10 mouse cellular contexts compared by ENCODE assay signal in genomic region chr7:99565325-99565881, GRCm38 (mm10). TPM values are rescaled to one million over a fixed set of nuclear protein-coding genes. Genes with fewer than 3 reads are reported as not detected.
DNase-seq lines count a peak whose midpoint lies in the region; ATAC-seq and TF ChIP-seq lines count a peak whose summit lies in the region.
"Had no signal": no experiment of that assay in that cellular context is flagged by ENCODE, and none has a peak within 500 bp of the region (broad histone marks: within the 10 kb centered on the region; RNA-seq: fewer than 3 reads in every experiment).

No protein-coding gene starts in this region.

- DNase-seq in lung, embryonic 14.5 days: peak; percentile 62
- no peak for DNase-seq in lung, postnatal 25 days (ENCODE audit: low spot score)
- peak; percentile 39 for DNase-seq in forebrain, embryonic 14.5 days (ENCODE audit: low spot score)
- peak; percentile 45 to 68 for DNase-seq in kidney, postnatal 25 days
- no peak for DNase-seq in left cerebral cortex, postnatal 14 days (ENCODE audit: low spot score in 2 of 2)
- no peak for DNase-seq in ovary, adult 18-20 months (ENCODE audit: low spot score)

- H3K4me1 ChIP-seq in lung, embryonic 14.5 days (ENCODE audit: insufficient read depth): peaks cover 39% of the 10 kb centered on the region
- H3K4me1 ChIP-seq in forebrain, embryonic 14.5 days (ENCODE audit: control insufficient read depth, insufficient read depth, low read length): peaks cover 16% of the 10 kb centered on the region
- H3K4me1 ChIP-seq in stomach, embryonic 15.5 days: peaks cover 24% of the 10 kb centered on the region

- H3K27ac ChIP-seq in lung, embryonic 14.5 days (ENCODE audit: low read depth): peak overlapping the region; percentile 77
- peak overlapping the region; percentile 45; the same call in 1 of the 2 replicates for H3K27ac ChIP-seq in forebrain, embryonic 14.5 days (ENCODE audit: low read depth, low read length)
- H3K27ac ChIP-seq in stomach, embryonic 15.5 days: peak overlapping the region; percentile 21; the same call in 1 of the 2 replicates
- H3K27ac ChIP-seq: embryonic facial prominence, embryonic 15.5 days; limb, embryonic 12.5 days had no signal

- peak overlapping the region; percentile 4; the same call in 1 of the 2 replicates for H3K4me2 ChIP-seq in lung, embryonic 14.5 days
- H3K4me2 ChIP-seq in forebrain, embryonic 14.5 days (ENCODE audit: low read length): no peak overlapping the region
- H3K4me2 ChIP-seq in stomach, embryonic 15.5 days: no peak overlapping the region
- H3K4me2 ChIP-seq: embryonic facial prominence, embryonic 15.5 days; limb, embryonic 12.5 days had no signal

- no peaks in the 10 kb centered on the region for H3K27me3 ChIP-seq in lung, embryonic 14.5 days (ENCODE audit: insufficient read depth, low read length)
- H3K27me3 ChIP-seq in forebrain, embryonic 14.5 days (replicated peaks; ENCODE audit: control insufficient read depth, insufficient read depth, low read length): no peaks in the 10 kb centered on the region
- H3K27me3 ChIP-seq in stomach, embryonic 15.5 days (replicated peaks): no peaks in the 10 kb centered on the region
- H3K27me3 ChIP-seq: embryonic facial prominence, embryonic 15.5 days; limb, embryonic 12.5 days; Patski had no signal

- 0 out of 2 replicates have a peak overlapping the region, but pooled peaks have one; percentile 3 for H3K9ac ChIP-seq in lung, embryonic 14.5 days
- H3K9ac ChIP-seq in forebrain, embryonic 14.5 days (ENCODE audit: low read length): no peak overlapping the region
- H3K9ac ChIP-seq in stomach, embryonic 15.5 days: 0 out of 2 replicates have a peak overlapping the region, but pooled peaks have one; percentile 4
- H3K9ac ChIP-seq: embryonic facial prominence, embryonic 15.5 days; limb, embryonic 12.5 days had no signal

- no peak for TF ChIP-seq CTCF in lung, embryonic 14.5 days (IDR thresholded peaks at IDR 0.05; ENCODE audit: low read depth)

- H3K4me3 ChIP-seq in lung, embryonic 14.5 days (ENCODE audit: low read depth, low read length): no peak overlapping the region
- H3K4me3 ChIP-seq in forebrain, embryonic 14.5 days (ENCODE audit: low read depth, low read length): no peak overlapping the region
- no peak overlapping the region for H3K4me3 ChIP-seq in stomach, embryonic 15.5 days (replicated peaks)
- H3K4me3 ChIP-seq: embryonic facial prominence, embryonic 15.5 days; limb, embryonic 12.5 days had no signal

- 17% methylated on average over 8 of the region's 8 CpGs for WGBS in lung, embryonic 14.5 days
- 42% methylated on average over 8 of the region's 8 CpGs for WGBS in forebrain, embryonic 14.5 days
- WGBS in stomach, embryonic 15.5 days: 29% methylated on average over 8 of the region's 8 CpGs

- H3K36me3 ChIP-seq in lung, embryonic 14.5 days (ENCODE audit: insufficient read depth): no peaks in the 10 kb centered on the region
- H3K36me3 ChIP-seq in forebrain, embryonic 14.5 days (ENCODE audit: control insufficient read depth, insufficient read depth, low read length): no peaks in the 10 kb centered on the region
- no peaks in the 10 kb centered on the region for H3K36me3 ChIP-seq in stomach, embryonic 15.5 days
- H3K36me3 ChIP-seq: embryonic facial prominence, embryonic 15.5 days; limb, embryonic 12.5 days had no signal

- peak; percentile 50 for ATAC-seq in lung, embryonic 14.5 days (ENCODE audit: insufficient read depth)
- ATAC-seq in forebrain, embryonic 14.5 days: no peak
- peak; percentile 60 for ATAC-seq in stomach, embryonic 15.5 days (ENCODE audit: insufficient read depth, low FRiP score, low read depth)
- ATAC-seq: Patski had no signal

- no peaks in the 10 kb centered on the region for H3K9me3 ChIP-seq in lung, embryonic 14.5 days (ENCODE audit: low read depth, low read length)
- no peaks in the 10 kb centered on the region for H3K9me3 ChIP-seq in forebrain, embryonic 14.5 days (replicated peaks; ENCODE audit: control insufficient read depth, low read length)
- no peaks in the 10 kb centered on the region for H3K9me3 ChIP-seq in stomach, embryonic 15.5 days
- H3K9me3 ChIP-seq: embryonic facial prominence, embryonic 15.5 days; limb, embryonic 12.5 days had no signal

- intact Hi-C loops in left cerebral cortex, postnatal 14 days (cut with DNase I): no loop called here

RNA-seq across cellular contexts. Expression of gene Arrb1, which starts 30.1 kb away (rescaled TPM):
- 7.0 and 7.8 TPM in 2 replicates for polyA plus RNA-seq in lung, embryonic 14.5 days (2014; fragmentation: Nextera tagmentation; extraction: Ambion mirVana)
- polyA plus RNA-seq in forebrain, embryonic 14.5 days (2014; fragmentation: Nextera tagmentation; extraction: Ambion mirVana): 6.0 and 6.5 TPM in 2 replicates
- 11.4 and 13.5 TPM in 2 replicates for polyA plus RNA-seq in stomach, embryonic 15.5 days (2015; fragmentation: Nextera tagmentation; extraction: Ambion mirVana)
- total RNA-seq in left cerebral cortex, postnatal 14 days (2021): 100 to 1,000 TPM; 154 to 160 TPM

Comparison
In these comparisons a context has a peak if more than half of its experiments do, and no peak if none do; other contexts are left out.
1. DNase-seq: peak in lung, embryonic 14.5 days (single experiment), forebrain, embryonic 14.5 days (single experiment) and kidney, postnatal 25 days (2 of 2); none in lung, postnatal 25 days (single experiment), left cerebral cortex, postnatal 14 days (0 of 2) and ovary, adult 18-20 months (single experiment).
2. H3K27ac ChIP-seq: peak in every context shown above with its lines; median percentile 77 in lung, embryonic 14.5 days; 45 in forebrain, embryonic 14.5 days; 21 in stomach, embryonic 15.5 days.